Mouse (Mus musculus): ENCODE measurements around the gene 1600014C23Rik.

GRCm38 (mm10) chr17:45767536-45768146 lies 34.0 kb upstream of the 1600014C23Rik start:
- TF ChIP-seq CTCF (IDR thresholded peaks at IDR 0.05; ENCODE audit: low read depth, low read length) = no peak
- TF ChIP-seq GATA1 (IDR thresholded peaks at IDR 0.05; ENCODE audit: borderline replicate concordance, low read length) = no peak

Data from G1E (cell line).